In genomic region chr9:56612798-56613183, GRCm38 (mm10) we compare ENCODE assay signal across 27 mouse cellular contexts.
DNase-seq lines count a peak whose midpoint lies in the region; ATAC-seq lines count a peak whose summit lies in the region.
"Had no signal": no experiment of that assay in that cellular context is flagged by ENCODE, and none has a peak within 500 bp of the region (broad histone marks: within the 10 kb centered on the region; RNA-seq: fewer than 3 reads in every experiment).

No protein-coding gene starts in this region.

- DNase-seq in frontal cortex, postnatal 14 days (ENCODE audit: low spot score in 2 of 2) = no peak
- DNase-seq in neural tube, embryonic 11.5 days (ENCODE audit: low spot score) = no peak
- DNase-seq in neural tube, embryonic 10.5 days (ENCODE audit: extremely low spot score, low spot score) = no peak
- DNase-seq in ZHBTc4 (ENCODE audit: low read depth, low spot score) = peak; percentile 39
- DNase-seq in thymus, postnatal 4 days = no peak
- no peak for DNase-seq in left cerebral cortex, adult 11 months (ENCODE audit: low spot score)
- DNase-seq: B cell, adult 2 months; cerebellum, adult 2 months; gastrocnemius, postnatal 10 days; kidney, adult 11 months; kidney, postnatal 25 days; lung, adult 2 months; lung, postnatal 10 days; midbrain, embryonic 14.5 days; retina, postnatal 1 day; right cerebral cortex, postnatal 14 days had no signal

- no peaks in the 10 kb centered on the region for H3K9me3 ChIP-seq in neural tube, embryonic 11.5 days (ENCODE audit: control insufficient read depth, low read length)
- H3K9me3 ChIP-seq: forebrain, embryonic 13.5 days; hindbrain, embryonic 10.5 days; hindbrain, embryonic 15.5 days; limb, embryonic 15.5 days; neural tube, embryonic 12.5 days had no signal

- H3K9ac ChIP-seq in neural tube, embryonic 11.5 days (ENCODE audit: low read length) = peak overlapping the region; percentile 15; the same call in 1 of the 2 replicates
- H3K9ac ChIP-seq: forebrain, embryonic 13.5 days; hindbrain, embryonic 15.5 days; limb, embryonic 15.5 days; liver, embryonic 14.5 days; neural tube, embryonic 12.5 days had no signal

- H3K27ac ChIP-seq in neural tube, embryonic 11.5 days (ENCODE audit: low read depth, low read length) = no peak overlapping the region
- H3K27ac ChIP-seq: forebrain, embryonic 13.5 days; hindbrain, embryonic 15.5 days; left cerebral cortex, adult 2 months; limb, embryonic 15.5 days; liver, embryonic 14.5 days; macrophage; neural tube, embryonic 12.5 days had no signal

- H3K36me3 ChIP-seq in neural tube, embryonic 11.5 days (ENCODE audit: control insufficient read depth, insufficient read depth, low read length) = no peaks in the 10 kb centered on the region
- H3K36me3 ChIP-seq: hindbrain, embryonic 10.5 days; limb, embryonic 15.5 days; neural tube, embryonic 12.5 days had no signal

- no peak overlapping the region for H3K4me2 ChIP-seq in neural tube, embryonic 11.5 days (ENCODE audit: low read depth)
- H3K4me2 ChIP-seq: forebrain, embryonic 13.5 days; hindbrain, embryonic 15.5 days; limb, embryonic 15.5 days; neural tube, embryonic 12.5 days had no signal

- H3K4me1 ChIP-seq in neural tube, embryonic 11.5 days (ENCODE audit: control insufficient read depth, insufficient read depth, low read length) = peaks cover 3% of the 10 kb centered on the region

- H3K4me3 ChIP-seq in neural tube, embryonic 11.5 days (ENCODE audit: low read depth, low read length) = no peak overlapping the region
- H3K4me3 ChIP-seq: erythroblast, embryonic 14.5 days; forebrain, embryonic 13.5 days; hindbrain, embryonic 10.5 days; hindbrain, embryonic 15.5 days; left cerebral cortex, adult 2 months; limb, embryonic 15.5 days; neural tube, embryonic 12.5 days had no signal

- ATAC-seq in frontal cortex, adult (ENCODE audit: low TSS enrichment) = peak; percentile 13
- ATAC-seq in neural tube, embryonic 11.5 days (ENCODE audit: insufficient read depth, low FRiP score, low TSS enrichment) = no peak
- ATAC-seq: forebrain, embryonic 13.5 days; inflammation-experienced regulatory T-cells, adult 6 months had no signal

- 43% methylated on average over 12 of the region's 12 CpGs for WGBS in neural tube, embryonic 11.5 days

- H3K27me3 ChIP-seq in neural tube, embryonic 11.5 days (ENCODE audit: control insufficient read depth, insufficient read depth, low read length) = no peaks in the 10 kb centered on the region
- H3K27me3 ChIP-seq: hindbrain, embryonic 15.5 days; neural tube, embryonic 12.5 days had no signal
